Mouse (Mus musculus) CH12F3 (cell line): ENCODE results near the gene Msrb3.

ENCODE experiments used
- in situ Hi-C: fragments of 300-500 bp; cut with MboI; formaldehyde crosslinking; loops from 2 replicates; pipeline ENCODE4 v1.14.3; 2020; ENCODE audit warnings: low sequenced_read_pairs

The Msrb3 gene

GRCm38 (mm10) chr10:120820781-120821300, 78.1 kb downstream of the Msrb3 start:
- in situ Hi-C loops, result no loop called here

- in situ Hi-C loops, result no loop called here
Observed at GRCm38 (mm10) chr10:120815290-120815689, 83.6 kb downstream of the Msrb3 start.

- in situ Hi-C loops, result no loop called here
Observed at GRCm38 (mm10) chr10:120811796-120812443, 87.0 kb downstream of the Msrb3 start.

GRCm38 (mm10) chr10:120810832-120811571, 87.9 kb downstream of the Msrb3 start:
- in situ Hi-C loops, result no loop called here

- in situ Hi-C loops, result no loop called here
Observed at GRCm38 (mm10) chr10:120810053-120810696, 88.7 kb downstream of the Msrb3 start.

- in situ Hi-C loops, result no loop called here
Observed at GRCm38 (mm10) chr10:120808167-120808566, 90.7 kb downstream of the Msrb3 start.

GRCm38 (mm10) chr10:120801127-120801526, 97.8 kb downstream of the Msrb3 start:
- in situ Hi-C loops, result no loop called here

GRCm38 (mm10) chr10:120799479-120799878, 99.4 kb downstream of the Msrb3 start:
- in situ Hi-C loops, result no loop called here

- in situ Hi-C loops, result no loop called here
Observed at GRCm38 (mm10) chr10:120796749-120797148, 102.2 kb downstream of the Msrb3 start.

GRCm38 (mm10) chr10:120794391-120794817, 104.5 kb downstream of the Msrb3 start:
- in situ Hi-C loops, result no loop called here

GRCm38 (mm10) chr10:120792191-120792765, 106.6 kb downstream of the Msrb3 start:
- in situ Hi-C loops, result no loop called here

- in situ Hi-C loops, result no loop called here
Observed at GRCm38 (mm10) chr10:120791438-120791837, 107.5 kb downstream of the Msrb3 start.

- in situ Hi-C loops, result no loop called here
Observed at GRCm38 (mm10) chr10:120787202-120787601, 111.7 kb downstream of the Msrb3 start.

GRCm38 (mm10) chr10:120784516-120784915, 114.4 kb downstream of the Msrb3 start:
- in situ Hi-C loops, result no loop called here

- in situ Hi-C loops, result no loop called here
Observed at GRCm38 (mm10) chr10:120783393-120783792, 115.5 kb downstream of the Msrb3 start.

GRCm38 (mm10) chr10:120777499-120777898, 121.4 kb downstream of the Msrb3 start:
- in situ Hi-C loops, result no loop called here

GRCm38 (mm10) chr10:120775361-120775760, 123.5 kb downstream of the Msrb3 start:
- in situ Hi-C loops, result no loop called here

- in situ Hi-C loops, result no loop called here
Observed at GRCm38 (mm10) chr10:120767418-120767817, 131.5 kb downstream of the Msrb3 start.

- in situ Hi-C loops, result no loop called here
Observed at GRCm38 (mm10) chr10:120765398-120765797, 133.5 kb downstream of the Msrb3 start.

- in situ Hi-C loops, result no loop called here
Observed at GRCm38 (mm10) chr10:120763656-120764466, 135.0 kb downstream of the Msrb3 start.
